Mouse (Mus musculus): ENCODE measurements around the gene Stard3nl. TPM values are rescaled to one million over a fixed set of nuclear protein-coding genes. Genes with fewer than 3 reads are reported as not detected.
"Not testable (repeated sequence)": the region's sequence is repeated elsewhere in the genome, so short reads cannot be mapped to it uniquely, and the experiment has no call there.

Stard3nl gene
- polyA plus RNA-seq, 1 experiment from 2014 or later = 157 TPM

DNA sequence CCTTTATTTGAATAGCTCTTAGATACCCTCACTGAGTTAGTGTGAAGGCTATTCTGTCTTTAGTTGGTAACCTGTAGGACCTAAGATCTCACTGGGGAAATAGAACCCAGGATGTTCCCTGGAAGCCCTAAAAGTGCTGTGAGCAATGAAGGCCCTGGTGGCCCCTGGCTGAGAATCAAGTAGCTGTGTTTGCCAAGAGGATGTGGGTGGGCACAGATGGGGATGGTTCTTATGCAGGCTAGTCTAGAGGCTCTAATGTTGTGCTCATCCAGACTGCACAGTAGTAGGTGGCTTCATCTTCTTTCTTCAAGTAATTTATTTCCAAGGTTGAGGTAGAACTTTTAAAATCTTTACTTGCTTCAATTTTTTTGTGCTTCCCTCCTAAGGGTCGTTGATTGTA lies 59.3 kb downstream of the Stard3nl start:
- ATAC-seq (ENCODE audit: low FRiP score, low read depth); H3K36me3 ChIP-seq; H3K4me2 ChIP-seq (replicated peaks); H3K4me3 ChIP-seq; H3K27ac ChIP-seq; H3K9ac ChIP-seq; H3K27me3 ChIP-seq (replicated peaks); H3K4me1 ChIP-seq; H3K9me3 ChIP-seq: not testable (repeated sequence)
- 91% methylated on average over 1 of the region's 1 CpGs for WGBS

Other genes starting within 250 kb of the Stard3nl start
- gene Epdr1, start 224.1 kb upstream of the Stard3nl start, polyA plus RNA-seq (2016; fragmentation: Nextera tagmentation; extraction: Ambion mirVana) = 14.6 and 15.9 TPM in 2 replicates
- 1.8 and 2.3 TPM in 2 replicates for gene Sfrp4, start 227.3 kb upstream of the Stard3nl start, polyA plus RNA-seq (2016; fragmentation: Nextera tagmentation; extraction: Ambion mirVana)

Data from neural tube, embryonic 12.5 days (tissue).